Mouse (Mus musculus) intestine, embryonic 16.5 days (tissue): Measurements from ENCODE around the gene Cdh11. TPM values are rescaled to one million over a fixed set of nuclear protein-coding genes. Genes with fewer than 3 reads are reported as not detected.

ENCODE experiments used
- ATAC-seq: fragments of 200-750 bp; cut with Nextera tagmentation; 2 replicates; pipeline ENCODE4 v1.8.0; 2017; ENCODE audit warnings: moderate TSS enrichment, moderate library complexity
- H3K27ac ChIP-seq: fragments of 300-500 bp; sonication (generic); 2 replicates; pipeline ENCODE4 v1.5.1; 2014; ENCODE audit warnings: mild to moderate bottlenecking, low read length
- H3K27me3 ChIP-seq: fragments of 300-500 bp; sonication (generic); replicated peaks from 2 replicates; pipeline ENCODE4 v1.6.1; 2014; ENCODE audit warnings: low read length, control low read depth, mixed read lengths; ENCODE audit not compliant: control insufficient read depth, insufficient read depth
- H3K36me3 ChIP-seq: fragments of 300-500 bp; sonication (generic); 2 replicates; pipeline ENCODE4 v1.6.1; 2014; ENCODE audit warnings: low read length, control low read depth; ENCODE audit not compliant: control insufficient read depth, insufficient read depth
- H3K4me1 ChIP-seq: fragments of 300-500 bp; sonication (generic); 2 replicates; pipeline ENCODE4 v1.6.1; 2014; ENCODE audit warnings: low read length, control low read depth, mixed read lengths; ENCODE audit not compliant: control insufficient read depth, insufficient read depth
- H3K4me2 ChIP-seq: fragments of 300-500 bp; sonication (generic); 2 replicates; pipeline ENCODE4 v1.6.1; 2014; ENCODE audit warnings: low read depth, low read length, control low read depth
- H3K4me3 ChIP-seq: fragments of 300-500 bp; sonication (generic); 2 replicates; pipeline ENCODE4 v1.5.1; 2014; ENCODE audit warnings: mild to moderate bottlenecking, low read length
- H3K9ac ChIP-seq: fragments of 300-500 bp; sonication (generic); 2 replicates; pipeline ENCODE4 v1.6.1; 2014; ENCODE audit warnings: low read depth, low read length
- H3K9me3 ChIP-seq: fragments of 300-500 bp; sonication (generic); 2 replicates; pipeline ENCODE4 v1.6.1; 2016; ENCODE audit warnings: low read length, control low read depth; ENCODE audit not compliant: control insufficient read depth
- WGBS: fragments of 180-500 bp; shearing (Covaris S2); extraction: QIAGEN DNeasy Blood & Tissue Kit; methylation state at CpG from one replicate; pipeline ENCODE4 v1.1.7; 2014; 5-methylcytosine and 5-hydroxymethylcytosine counted together
- polyA plus RNA-seq: library from polyadenylated mRNA; unstranded; fragments of >200 nt; fragmentation: Nextera tagmentation; extraction: Ambion mirVana; gene quantifications from 2 replicates; pipeline ENCODE4 v1.2.1, GENCODE M21; 2015

Gene Cdh11
- polyA plus RNA-seq, 1 experiment from 2014 or later = 55.8 TPM

DNA sequence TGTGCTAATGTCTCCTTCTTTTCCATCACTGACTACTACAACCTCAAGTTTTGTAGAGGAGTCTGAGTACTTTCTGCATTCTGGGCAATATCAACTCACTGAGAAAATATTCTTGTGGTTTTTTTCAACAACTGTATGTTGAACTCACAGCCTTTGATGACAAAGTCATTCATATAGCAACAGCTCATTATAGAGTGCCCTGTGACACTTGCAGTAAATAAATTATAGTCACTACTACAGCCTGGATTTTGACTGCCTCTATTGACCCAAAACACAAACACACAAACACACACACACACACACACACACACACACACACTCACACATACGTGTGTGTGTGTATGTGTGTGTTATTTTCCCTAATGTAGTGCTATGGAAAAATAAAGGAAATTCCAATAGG lies 10.8 kb downstream of the Cdh11 start:
- Histone ChIP-seq H3K9me3 (no peaks in the 10 kb centered on the region), H3K4me1 (no peaks in the 10 kb centered on the region; the same call in 1 of the 2 replicates), H3K27me3 (no peaks in the 10 kb centered on the region), H3K4me3 (no peak overlapping the region), H3K36me3 (no peaks in the 10 kb centered on the region), H3K27ac (no peak overlapping the region), H3K4me2 (no peak overlapping the region), H3K9ac (no peak overlapping the region)
- WGBS = 91% methylated on average over 1 of the region's 1 CpGs
- ATAC-seq = no peak

DNA sequence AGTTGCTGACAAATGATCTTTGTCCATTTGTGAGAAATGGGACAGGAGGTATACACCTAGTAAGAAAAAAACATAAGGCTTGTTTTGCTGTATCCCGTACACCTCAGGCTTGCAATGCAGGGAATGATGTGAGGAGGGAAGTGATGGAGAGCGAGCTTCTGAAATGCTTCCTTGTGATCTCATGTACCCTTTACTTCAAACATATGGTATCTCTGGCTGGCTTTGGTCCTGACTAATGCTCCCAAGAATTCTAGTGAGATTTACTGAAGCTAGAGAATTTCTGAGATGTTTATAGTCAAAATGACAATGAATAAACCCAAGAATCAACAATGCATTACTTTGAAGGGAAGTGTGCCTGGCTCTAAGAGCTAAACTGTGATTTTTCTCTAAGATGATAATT lies 14.0 kb downstream of the Cdh11 start:
- Histone ChIP-seq H3K4me2 (no peak overlapping the region), H3K9me3 (no peaks in the 10 kb centered on the region), H3K27ac (no peak overlapping the region), H3K4me3 (no peak overlapping the region), H3K9ac (no peak overlapping the region), H3K36me3 (no peaks in the 10 kb centered on the region), H3K4me1 (no peaks in the 10 kb centered on the region), H3K27me3 (no peaks in the 10 kb centered on the region)
- ATAC-seq = 0 out of 2 replicates have a peak, but pooled peaks have one; percentile 26
- WGBS = 59% methylated on average over 2 of the region's 2 CpGs

DNA sequence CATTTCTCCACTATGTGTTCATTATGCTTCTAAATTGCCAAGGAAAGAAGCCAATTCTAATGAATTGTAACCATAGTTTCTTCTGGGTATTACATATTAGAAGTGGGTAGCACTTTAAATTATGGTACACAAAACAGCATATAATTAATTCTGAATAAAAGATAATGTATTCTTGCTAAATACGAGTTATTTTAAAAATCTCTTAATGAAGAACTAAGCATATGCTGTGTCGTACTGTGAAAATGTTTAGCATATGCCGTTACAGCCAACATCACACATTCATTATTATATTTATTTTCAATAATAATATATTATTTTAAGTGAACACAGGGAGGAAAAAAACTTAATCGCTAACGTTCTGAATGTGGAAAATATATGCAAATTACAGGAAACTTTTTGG lies 31.6 kb downstream of the Cdh11 start:
- Histone ChIP-seq H3K4me2 (no peak overlapping the region), H3K27ac (no peak overlapping the region), H3K36me3 (no peaks in the 10 kb centered on the region), H3K27me3 (no peaks in the 10 kb centered on the region), H3K4me3 (no peak overlapping the region), H3K9me3 (no peaks in the 10 kb centered on the region), H3K4me1 (no peaks in the 10 kb centered on the region), H3K9ac (no peak overlapping the region)
- 91% methylated on average over 5 of the region's 5 CpGs for WGBS
- ATAC-seq = no peak

DNA sequence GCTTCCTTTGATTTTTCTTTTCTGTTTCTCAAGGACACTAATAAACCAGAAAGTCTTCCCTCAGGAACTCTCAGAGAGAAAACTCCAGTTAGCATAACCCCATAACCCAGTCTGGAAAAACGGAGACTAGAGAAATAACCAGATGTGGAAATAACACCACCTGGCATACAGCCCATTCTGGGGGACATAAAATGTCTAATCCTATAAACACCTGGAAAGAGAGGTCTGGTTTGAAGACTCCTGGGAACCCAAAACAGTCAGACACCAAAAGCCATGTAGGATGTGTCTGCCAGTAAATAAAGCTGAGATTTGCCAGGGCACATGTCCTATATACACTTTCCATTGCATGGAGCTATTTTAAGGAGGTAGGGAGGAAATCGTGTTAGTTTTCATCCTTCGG lies 42.5 kb downstream of the Cdh11 start:
- H3K4me3 ChIP-seq = no peak overlapping the region
- H3K9me3 ChIP-seq = no peaks in the 10 kb centered on the region
- no peaks in the 10 kb centered on the region for H3K36me3 ChIP-seq
- 33% methylated on average over 3 of the region's 3 CpGs for WGBS
- H3K27ac ChIP-seq = no peak overlapping the region
- H3K9ac ChIP-seq = no peak overlapping the region
- H3K27me3 ChIP-seq = no peaks in the 10 kb centered on the region
- H3K4me2 ChIP-seq = no peak overlapping the region
- no peak for ATAC-seq
- 0 out of 2 replicates have a peak, but pooled peaks cover 6% of the 10 kb centered on the region for H3K4me1 ChIP-seq

DNA sequence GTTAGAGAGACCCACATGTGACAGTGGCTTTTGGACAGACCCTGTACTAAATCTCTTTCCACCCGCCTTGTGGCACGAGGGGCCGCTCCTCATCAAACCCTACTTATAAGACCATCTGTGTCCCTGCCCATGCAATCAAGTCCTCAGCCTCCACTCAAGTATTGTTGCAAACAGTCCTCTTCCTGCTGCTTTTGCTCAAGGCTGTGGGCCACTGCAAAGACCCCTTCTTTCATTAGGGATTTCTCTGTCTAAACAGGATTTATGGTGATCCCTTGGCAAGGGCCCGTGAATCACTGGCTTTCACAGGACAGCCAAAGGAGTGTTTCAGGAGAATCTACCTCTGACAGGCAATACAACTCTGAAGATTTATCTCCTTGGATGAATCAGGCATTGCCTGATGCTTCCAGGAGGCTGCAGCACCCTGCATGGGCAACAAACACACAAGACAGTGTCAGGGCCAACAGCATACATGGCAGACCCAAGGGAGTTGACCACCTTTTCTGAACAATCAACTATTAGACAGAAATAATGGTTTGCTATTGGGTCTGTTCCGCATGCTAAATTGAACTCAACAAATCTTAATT lies 43.3 kb downstream of the Cdh11 start:
- no peak overlapping the region for H3K4me3 ChIP-seq
- H3K36me3 ChIP-seq = no peaks in the 10 kb centered on the region
- H3K4me1 ChIP-seq = 0 out of 2 replicates have a peak, but pooled peaks cover 6% of the 10 kb centered on the region
- no peaks in the 10 kb centered on the region for H3K27me3 ChIP-seq
- H3K9me3 ChIP-seq = no peaks in the 10 kb centered on the region
- no peak for ATAC-seq
- 70% methylated on average over 5 of the region's 5 CpGs for WGBS
- H3K9ac ChIP-seq = no peak overlapping the region
- H3K27ac ChIP-seq = no peak overlapping the region
- H3K4me2 ChIP-seq = no peak overlapping the region

DNA sequence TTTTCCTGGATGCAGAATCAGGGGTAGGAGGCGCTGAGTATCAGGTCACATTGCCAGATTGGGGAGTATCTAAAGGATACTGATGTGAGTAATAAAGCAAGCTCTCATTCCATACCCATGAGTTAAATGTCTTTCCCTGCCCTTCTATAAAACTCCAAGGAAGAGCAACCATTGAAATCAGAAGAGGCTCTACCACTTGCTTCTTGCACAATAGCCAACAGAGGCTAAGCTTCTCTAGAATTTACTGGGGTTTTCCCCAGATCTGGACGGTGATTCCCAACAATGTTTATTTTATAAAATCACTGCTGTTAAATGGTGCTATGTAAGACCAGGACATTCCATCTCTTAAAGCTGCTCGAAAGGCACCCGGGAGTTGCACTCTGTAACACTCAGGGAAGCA lies 44.5 kb downstream of the Cdh11 start:
- no peak overlapping the region for H3K27ac ChIP-seq
- no peak overlapping the region for H3K4me2 ChIP-seq
- WGBS = 64% methylated on average over 4 of the region's 4 CpGs
- no peak for ATAC-seq
- H3K4me3 ChIP-seq = no peak overlapping the region
- no peaks in the 10 kb centered on the region for H3K36me3 ChIP-seq
- H3K9me3 ChIP-seq = no peaks in the 10 kb centered on the region
- H3K4me1 ChIP-seq = 0 out of 2 replicates have a peak, but pooled peaks cover 6% of the 10 kb centered on the region
- no peaks in the 10 kb centered on the region for H3K27me3 ChIP-seq
- H3K9ac ChIP-seq = no peak overlapping the region

DNA sequence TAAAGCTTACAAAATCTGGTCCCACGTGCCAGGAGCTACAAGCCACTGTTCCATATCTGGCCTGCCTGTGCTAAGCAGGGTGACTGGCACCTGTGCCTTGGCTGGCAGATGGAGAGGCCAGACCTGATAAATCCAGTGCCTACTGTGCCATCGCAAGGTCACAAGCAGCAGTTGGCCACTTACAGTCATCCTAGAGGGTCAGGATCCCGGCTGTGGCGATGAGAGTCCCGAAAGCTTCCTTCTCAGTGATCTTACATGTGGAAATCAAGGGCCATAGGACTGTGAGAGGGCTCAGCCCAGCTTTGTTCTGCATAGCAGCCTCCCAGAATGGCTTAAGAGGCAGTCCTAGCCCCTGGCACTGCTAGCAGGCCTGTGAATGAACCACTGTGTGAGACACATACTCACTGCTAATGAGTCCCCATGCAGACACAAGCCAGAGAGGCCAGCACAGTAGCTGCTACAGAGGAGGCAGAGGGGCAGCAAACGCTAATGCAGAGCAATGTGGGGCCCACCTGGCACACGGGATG lies 46.4 kb downstream of the Cdh11 start:
- Histone ChIP-seq H3K36me3 (no peaks in the 10 kb centered on the region), H3K9ac (no peak overlapping the region), H3K4me1 (0 out of 2 replicates have a peak, but pooled peaks cover 6% of the 10 kb centered on the region), H3K9me3 (no peaks in the 10 kb centered on the region), H3K4me2 (no peak overlapping the region), H3K4me3 (no peak overlapping the region), H3K27me3 (no peaks in the 10 kb centered on the region), H3K27ac (no peak overlapping the region)
- ATAC-seq = no peak
- WGBS = 78% methylated on average over 7 of the region's 7 CpGs

DNA sequence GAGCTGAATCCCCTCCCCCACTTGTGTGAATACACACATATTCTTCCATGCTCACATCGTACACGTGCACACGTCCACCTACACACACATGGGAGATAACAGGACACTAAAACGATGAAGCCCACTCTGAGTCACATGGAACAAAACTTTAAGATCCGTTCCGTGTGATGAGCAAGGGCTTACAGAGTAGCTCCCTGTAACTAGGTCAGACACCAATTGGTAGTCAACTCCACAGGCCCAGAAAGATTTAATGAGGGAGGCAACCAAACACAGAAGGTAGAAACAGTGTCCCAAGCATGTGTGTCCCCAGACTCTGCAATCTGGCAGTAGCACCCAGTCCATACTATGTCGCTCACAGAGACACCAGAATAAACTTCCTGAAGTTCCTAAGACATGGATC lies 47.0 kb downstream of the Cdh11 start:
- 87% methylated on average over 7 of the region's 7 CpGs for WGBS
- Histone ChIP-seq H3K4me2 (no peak overlapping the region), H3K4me3 (no peak overlapping the region), H3K4me1 (0 out of 2 replicates have a peak, but pooled peaks cover 6% of the 10 kb centered on the region), H3K9me3 (no peaks in the 10 kb centered on the region), H3K27me3 (no peaks in the 10 kb centered on the region), H3K27ac (no peak overlapping the region), H3K9ac (no peak overlapping the region), H3K36me3 (no peaks in the 10 kb centered on the region)
- ATAC-seq = no peak

DNA sequence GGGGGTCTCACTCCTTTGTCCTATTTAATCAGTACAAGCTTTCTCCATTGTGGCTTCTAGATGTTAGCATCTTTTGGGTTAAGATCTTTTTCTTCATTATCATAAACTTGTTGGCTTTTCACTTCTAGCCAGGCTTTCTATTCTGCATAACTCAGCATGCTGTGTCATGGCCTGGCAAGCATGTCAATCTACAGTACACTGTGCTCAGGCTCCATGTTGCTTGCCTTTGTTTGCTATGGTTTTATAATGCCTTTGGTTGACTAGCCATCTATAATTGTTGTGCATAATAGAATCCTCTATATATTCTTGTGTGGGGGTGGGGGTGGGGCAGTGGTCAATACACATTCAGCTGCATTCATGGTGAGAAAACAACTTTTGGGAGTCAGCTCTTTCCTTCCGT lies 51.0 kb downstream of the Cdh11 start:
- Histone ChIP-seq H3K4me2 (no peak overlapping the region), H3K9ac (no peak overlapping the region), H3K9me3 (no peaks in the 10 kb centered on the region), H3K4me3 (no peak overlapping the region), H3K27me3 (no peaks in the 10 kb centered on the region), H3K27ac (no peak overlapping the region), H3K4me1 (0 out of 2 replicates have a peak, but pooled peaks cover 6% of the 10 kb centered on the region), H3K36me3 (no peaks in the 10 kb centered on the region)
- no peak for ATAC-seq
- WGBS = 87% methylated on average over 1 of the region's 1 CpGs
